Mouse (Mus musculus) ZHBTc4 (cell line): Measurements from ENCODE around the gene Jpt1.
"Not testable (repeated sequence)": the region's sequence is repeated elsewhere in the genome, so short reads cannot be mapped to it uniquely, and the experiment has no call there.

Source experiments
- DNase-seq: peaks from one replicate; pipeline ENCODE4 v3.0.0-alpha.2; 2011; ENCODE audit warnings: low read depth, low spot score

Jpt1 gene

GRCm38 (mm10) chr11:115514238-115514663 is at the start of gene Jpt1:
Jpt1 (minus strand) TSS chr11:115514387.
- peak; percentile 97 for DNase-seq

GRCm38 (mm10) chr11:115563406-115563805 is 49.2 kb upstream of the Jpt1 start:
- DNase-seq: peak; percentile 46

- DNase-seq: peak; percentile 36
These were observed 41.5 kb upstream of the Jpt1 start for GRCm38 (mm10) chr11:115555717-115556116.

- DNase-seq: peak; percentile 59
These were observed 38.6 kb upstream of the Jpt1 start for GRCm38 (mm10) chr11:115552783-115553182.

- DNase-seq: no peak
These were observed 29.4 kb upstream of the Jpt1 start for GRCm38 (mm10) chr11:115543571-115543970.

GRCm38 (mm10) chr11:115538045-115538444 is 23.9 kb upstream of the Jpt1 start:
- no peak for DNase-seq

- peak; percentile 55 for DNase-seq
These were observed 22.8 kb upstream of the Jpt1 start for GRCm38 (mm10) chr11:115536856-115537568.

GRCm38 (mm10) chr11:115536038-115536681 is 22.0 kb upstream of the Jpt1 start, which contains the start of gene Sumo2:
Sumo2 (minus strand) TSS chr11:115536276.
- peak; percentile 100 for DNase-seq

- peak; percentile 78 for DNase-seq
These were observed 21.3 kb upstream of the Jpt1 start for GRCm38 (mm10) chr11:115535401-115536037.

GRCm38 (mm10) chr11:115534759-115535371 is 20.7 kb upstream of the Jpt1 start:
- no peak for DNase-seq

- DNase-seq: not testable (repeated sequence)
These were observed 12.3 kb upstream of the Jpt1 start for GRCm38 (mm10) chr11:115526446-115526845.

- no peak for DNase-seq
These were observed 8.5 kb upstream of the Jpt1 start for GRCm38 (mm10) chr11:115522703-115523102.

GRCm38 (mm10) chr11:115522238-115522637 is 8.1 kb upstream of the Jpt1 start:
- no peak for DNase-seq

GRCm38 (mm10) chr11:115521080-115521479 is 6.9 kb upstream of the Jpt1 start:
- DNase-seq: no peak

- DNase-seq: no peak
These were observed 6.0 kb upstream of the Jpt1 start for GRCm38 (mm10) chr11:115520218-115520617.

- DNase-seq: no peak
These were observed 5.4 kb upstream of the Jpt1 start for GRCm38 (mm10) chr11:115519581-115519980.

GRCm38 (mm10) chr11:115518693-115519092 is 4.5 kb upstream of the Jpt1 start:
- DNase-seq: no peak

GRCm38 (mm10) chr11:115516942-115517341 is 2.8 kb upstream of the Jpt1 start:
- no peak for DNase-seq

GRCm38 (mm10) chr11:115515021-115515420 is 834 bp upstream of the Jpt1 start:
- no peak for DNase-seq

- DNase-seq: peak; percentile 80
These were observed 633 bp downstream of the Jpt1 start for GRCm38 (mm10) chr11:115513271-115514237.
